Mouse (Mus musculus) liver, embryonic 14.5 days (tissue): ENCODE results near the gene Dab2ip. TPM values are rescaled to one million over a fixed set of nuclear protein-coding genes. Genes with fewer than 3 reads are reported as not detected.

Experiments
- ATAC-seq: fragments of 200-750 bp; cut with Nextera tagmentation; 2 replicates; pipeline ENCODE4 v1.8.0; 2017; ENCODE audit warnings: moderate number of reproducible peaks, mild to moderate bottlenecking, moderate library complexity; ENCODE audit not compliant: insufficient read depth
- DNase-seq, 3 experiments: peaks; one replicate each; pipeline ENCODE4 v3.0.0-alpha.2; 2012 to 2013; ENCODE audit warnings: low read depth in 3 of 3, low spot score in 3 of 3
- H3K27ac ChIP-seq: fragments of 300-500 bp; sonication (generic); 2 replicates; pipeline ENCODE4 v1.5.1; 2014; ENCODE audit warnings: moderate library complexity, mild to moderate bottlenecking, control low read depth, inconsistent platforms
- H3K27me3 ChIP-seq: fragments of 300-500 bp; sonication (generic); 2 replicates; pipeline ENCODE4 v1.6.1; 2014; ENCODE audit warnings: mild to moderate bottlenecking, low read length, moderate library complexity; ENCODE audit not compliant: control insufficient read depth, insufficient read depth
- H3K36me3 ChIP-seq: fragments of 300-500 bp; sonication (generic); replicated peaks from 2 replicates; pipeline ENCODE4 v1.6.1; 2014; ENCODE audit warnings: low read depth; ENCODE audit not compliant: control insufficient read depth, insufficient read depth
- H3K4me1 ChIP-seq, 2 experiments: fragments of 200-500 bp in 1 of 2; fragments of 300-500 bp in 1 of 2; sonication (generic) in 1 of 2; replicated peaks; 2 replicates each; pipeline ENCODE4 v1.6.1; 2012 to 2014; ENCODE audit warnings: antibody characterized with exemption in 1 of 2, inconsistent platforms in 1 of 2, low read length in 1 of 2; ENCODE audit not compliant: control insufficient read depth in 2 of 2, insufficient read depth in 2 of 2
- H3K4me2 ChIP-seq: fragments of 300-500 bp; sonication (generic); 2 replicates; pipeline ENCODE4 v1.6.1; 2014; ENCODE audit warnings: low read depth, mild to moderate bottlenecking, control low read depth, moderate library complexity
- H3K4me3 ChIP-seq, 2 experiments: fragments of 200-500 bp in 1 of 2; fragments of 300-500 bp in 1 of 2; sonication (generic) in 1 of 2; 2 replicates each; pipeline ENCODE4 v1.5.1; 2012 to 2014; ENCODE audit warnings: low read depth in 2 of 2, low read length in 2 of 2, mild to moderate bottlenecking in 2 of 2, control low read depth in 1 of 2, inconsistent platforms in 1 of 2, moderate library complexity in 1 of 2; ENCODE audit not compliant: insufficient read depth in 1 of 2
- H3K9ac ChIP-seq: fragments of 300-500 bp; sonication (generic); replicated peaks from 2 replicates; pipeline ENCODE4 v1.6.1; 2014; ENCODE audit warnings: mild to moderate bottlenecking, control low read depth, moderate library complexity
- H3K9me3 ChIP-seq: fragments of 300-500 bp; sonication (generic); 2 replicates; pipeline ENCODE4 v1.6.1; 2016; ENCODE audit warnings: low read length, mixed read lengths; ENCODE audit not compliant: control insufficient read depth
- CTCF ChIP-seq: IDR thresholded peaks from 2 replicates; pipeline ENCODE4 v1.5.1; 2016; ENCODE audit warnings: antibody characterized with exemption, low read depth, control low read depth
- EP300 ChIP-seq: IDR thresholded peaks from 2 replicates; pipeline ENCODE4 v1.6.1; 2016; ENCODE audit warnings: antibody characterized with exemption, low read depth
- WGBS: fragments of 180-500 bp; shearing (Covaris S2); extraction: QIAGEN DNeasy Blood & Tissue Kit; methylation state at CpG from one replicate; pipeline ENCODE4 v1.1.7; 2014; ENCODE audit not compliant: insufficient replicate concordance; 5-methylcytosine and 5-hydroxymethylcytosine counted together
- polyA plus RNA-seq, 2 experiments: library from polyadenylated mRNA; depleted of rRNA in 1 of 2; stranded (reverse) in 1 of 2; unstranded in 1 of 2; fragments of >200 nt; fragmentation: Nextera tagmentation in 1 of 2; extraction: Ambion mirVana in 1 of 2; gene quantifications; 2 replicates each; pipeline versions ENCODE4 v1.2.1 to v1.2.3; 2012 to 2014

Gene Dab2ip
- polyA plus RNA-seq, 2 experiments = 3.2 to 4.0 TPM

GRCm38 (mm10) chr2:35702001-35702400, 143.9 kb downstream of the Dab2ip start:
- 61% methylated on average over 7 of the region's 7 CpGs for WGBS
- ATAC-seq = no peak
- TF ChIP-seq EP300 = no peak
- TF ChIP-seq CTCF = no peak

GRCm38 (mm10) chr2:35702608-35703007, 144.5 kb downstream of the Dab2ip start:
- Histone ChIP-seq H3K9ac (no peak overlapping the region), H3K27ac (no peak overlapping the region), H3K36me3 (no peaks in the 10 kb centered on the region), H3K9me3 (no peaks in the 10 kb centered on the region), H3K4me3 (no peak overlapping the region), H3K4me2 (no peak overlapping the region), H3K4me1 (no peaks in the 10 kb centered on the region), H3K27me3 (no peaks in the 10 kb centered on the region)
- 74% methylated on average over 6 of the region's 6 CpGs for WGBS
- DNase-seq = no peak
- ATAC-seq = no peak
- TF ChIP-seq CTCF (no peak), EP300 (no peak)

More at GRCm38 (mm10) chr2:35702001-35702400, 143.9 kb downstream of the Dab2ip start:
- Histone ChIP-seq H3K27ac (no peak overlapping the region), H3K9ac (no peak overlapping the region), H3K9me3 (no peaks in the 10 kb centered on the region), H3K36me3 (no peaks in the 10 kb centered on the region), H3K4me2 (no peak overlapping the region), H3K4me3 (no peak overlapping the region), H3K27me3 (no peaks in the 10 kb centered on the region), H3K4me1 (no peaks in the 10 kb centered on the region)
- DNase-seq = no peak

GRCm38 (mm10) chr2:35703241-35703640, 145.2 kb downstream of the Dab2ip start:
- no peaks in the 10 kb centered on the region for H3K36me3 ChIP-seq
- DNase-seq = no peak
- TF ChIP-seq CTCF (no peak), EP300 (no peak)
- H3K9me3 ChIP-seq = no peaks in the 10 kb centered on the region
- H3K27me3 ChIP-seq = no peaks in the 10 kb centered on the region
- H3K4me2 ChIP-seq = no peak overlapping the region
- H3K9ac ChIP-seq = no peak overlapping the region
- no peaks in the 10 kb centered on the region for H3K4me1 ChIP-seq
- H3K4me3 ChIP-seq = no peak overlapping the region
- WGBS = 78% methylated on average over 3 of the region's 3 CpGs
- no peak overlapping the region for H3K27ac ChIP-seq
- no peak for ATAC-seq

- ATAC-seq (no peak), DNase-seq (no peak)
- TF ChIP-seq CTCF (no peak), EP300 (no peak)
- H3K27ac ChIP-seq = no peak overlapping the region
- H3K9ac ChIP-seq = no peak overlapping the region
- no peak overlapping the region for H3K4me2 ChIP-seq
- WGBS = 71% methylated on average over 5 of the region's 5 CpGs
- H3K4me3 ChIP-seq = no peak overlapping the region
- H3K27me3 ChIP-seq = no peaks in the 10 kb centered on the region
- no peaks in the 10 kb centered on the region for H3K9me3 ChIP-seq
- no peaks in the 10 kb centered on the region for H3K4me1 ChIP-seq
- no peaks in the 10 kb centered on the region; the same call in 1 of the 2 replicates for H3K36me3 ChIP-seq
These were observed 154.5 kb downstream of the Dab2ip start for GRCm38 (mm10) chr2:35712611-35713010.

GRCm38 (mm10) chr2:35713460-35713859, 155.4 kb downstream of the Dab2ip start:
- H3K27ac ChIP-seq = no peak overlapping the region
- TF ChIP-seq CTCF (no peak), EP300 (no peak)
- 72% methylated on average over 7 of the region's 7 CpGs for WGBS
- H3K9me3 ChIP-seq = no peaks in the 10 kb centered on the region
- no peak for ATAC-seq
- no peak overlapping the region for H3K4me3 ChIP-seq
- H3K36me3 ChIP-seq = no peaks in the 10 kb centered on the region; the same call in 1 of the 2 replicates
- no peak overlapping the region for H3K9ac ChIP-seq
- H3K4me1 ChIP-seq = no peaks in the 10 kb centered on the region
- H3K27me3 ChIP-seq = no peaks in the 10 kb centered on the region
- H3K4me2 ChIP-seq = no peak overlapping the region
- DNase-seq = no peak
